Comparison of ENCODE assay signal across 29 mouse cellular contexts in genomic region chr6:116856917-116857491, GRCm38 (mm10).
DNase-seq lines count a peak whose midpoint lies in the region; ATAC-seq lines count a peak whose summit lies in the region.
"Had no signal": no experiment of that assay in that cellular context is flagged by ENCODE, and none has a peak within 500 bp of the region (broad histone marks: within the 10 kb centered on the region; RNA-seq: fewer than 3 reads in every experiment).

No protein-coding gene starts in this region.

- no peaks in the 10 kb centered on the region for H3K36me3 ChIP-seq in limb, embryonic 12.5 days
- no peaks in the 10 kb centered on the region for H3K36me3 ChIP-seq in limb, embryonic 10.5 days
- no peaks in the 10 kb centered on the region for H3K36me3 ChIP-seq in embryonic facial prominence, embryonic 13.5 days
- H3K36me3 ChIP-seq in limb, embryonic 15.5 days = no peaks in the 10 kb centered on the region
- no peaks in the 10 kb centered on the region for H3K36me3 ChIP-seq in kidney, embryonic 15.5 days
- H3K36me3 ChIP-seq: forebrain, embryonic 12.5 days; G1E; heart, embryonic 12.5 days; heart, embryonic 15.5 days; hindbrain, embryonic 10.5 days; hindbrain, embryonic 13.5 days had no signal

- H3K27ac ChIP-seq in limb, embryonic 12.5 days = peak overlapping the region; percentile 69
- H3K27ac ChIP-seq in limb, embryonic 10.5 days = no peak overlapping the region
- H3K27ac ChIP-seq in embryonic facial prominence, embryonic 13.5 days = peak overlapping the region; percentile 55; the same call in 1 of the 2 replicates
- peak overlapping the region; percentile 54 for H3K27ac ChIP-seq in limb, embryonic 15.5 days
- H3K27ac ChIP-seq in kidney, embryonic 15.5 days = no peak overlapping the region
- H3K27ac ChIP-seq: forebrain, embryonic 12.5 days; gastrocnemius, adult 2 months; heart, embryonic 15.5 days; hindbrain, embryonic 10.5 days; hindbrain, embryonic 13.5 days had no signal

- no peak overlapping the region for H3K4me3 ChIP-seq in limb, embryonic 12.5 days (replicated peaks)
- H3K4me3 ChIP-seq in limb, embryonic 10.5 days = no peak overlapping the region
- no peak overlapping the region for H3K4me3 ChIP-seq in embryonic facial prominence, embryonic 13.5 days
- H3K4me3 ChIP-seq in limb, embryonic 15.5 days = no peak overlapping the region
- no peak overlapping the region for H3K4me3 ChIP-seq in kidney, embryonic 15.5 days (replicated peaks)
- H3K4me3 ChIP-seq: erythroblast, embryonic 14.5 days; forebrain, embryonic 12.5 days; gastrocnemius, adult 2 months; heart, embryonic 12.5 days; heart, embryonic 15.5 days; hindbrain, embryonic 10.5 days; hindbrain, embryonic 13.5 days had no signal

- H3K4me1 ChIP-seq in limb, embryonic 12.5 days (replicated peaks) = peaks cover 16% of the 10 kb centered on the region
- H3K4me1 ChIP-seq in limb, embryonic 10.5 days = peaks cover 6% of the 10 kb centered on the region; the same call in 1 of the 2 replicates
- H3K4me1 ChIP-seq in embryonic facial prominence, embryonic 13.5 days = peaks cover 14% of the 10 kb centered on the region; the same call in 1 of the 2 replicates
- peaks cover 15% of the 10 kb centered on the region for H3K4me1 ChIP-seq in limb, embryonic 15.5 days
- H3K4me1 ChIP-seq in kidney, embryonic 15.5 days = no peaks in the 10 kb centered on the region
- H3K4me1 ChIP-seq: forebrain, embryonic 12.5 days; heart, embryonic 12.5 days; heart, embryonic 15.5 days; hindbrain, embryonic 10.5 days; hindbrain, embryonic 13.5 days had no signal

- H3K27me3 ChIP-seq in limb, embryonic 12.5 days = 0 out of 2 replicates have a peak, but pooled peaks cover 7% of the 10 kb centered on the region
- H3K27me3 ChIP-seq in limb, embryonic 10.5 days (ENCODE audit: low read depth, poor library complexity, severe bottlenecking) = no peaks in the 10 kb centered on the region
- no peaks in the 10 kb centered on the region for H3K27me3 ChIP-seq in embryonic facial prominence, embryonic 13.5 days
- no peaks in the 10 kb centered on the region; the same call in 1 of the 2 replicates for H3K27me3 ChIP-seq in limb, embryonic 15.5 days
- H3K27me3 ChIP-seq in kidney, embryonic 15.5 days = no peaks in the 10 kb centered on the region
- H3K27me3 ChIP-seq: CH12.LX; forebrain, embryonic 12.5 days; heart, embryonic 12.5 days; heart, embryonic 15.5 days; hindbrain, embryonic 13.5 days; Patski had no signal

- no peak overlapping the region for H3K4me2 ChIP-seq in limb, embryonic 12.5 days
- no peak overlapping the region for H3K4me2 ChIP-seq in embryonic facial prominence, embryonic 13.5 days
- H3K4me2 ChIP-seq in limb, embryonic 15.5 days = no peak overlapping the region
- no peak overlapping the region for H3K4me2 ChIP-seq in kidney, embryonic 15.5 days
- H3K4me2 ChIP-seq: forebrain, embryonic 12.5 days; heart, embryonic 12.5 days; heart, embryonic 15.5 days; hindbrain, embryonic 13.5 days had no signal

- H3K9ac ChIP-seq in limb, embryonic 12.5 days (replicated peaks) = no peak overlapping the region
- H3K9ac ChIP-seq in embryonic facial prominence, embryonic 13.5 days = no peak overlapping the region
- H3K9ac ChIP-seq in limb, embryonic 15.5 days = no peak overlapping the region
- no peak overlapping the region for H3K9ac ChIP-seq in kidney, embryonic 15.5 days
- H3K9ac ChIP-seq: forebrain, embryonic 12.5 days; heart, embryonic 12.5 days; heart, embryonic 15.5 days; hindbrain, embryonic 13.5 days had no signal

- DNase-seq in limb, embryonic 10.5 days (ENCODE audit: low spot score) = no peak
- DNase-seq in forelimb bud, embryonic 11.5 days (ENCODE audit: low read depth, low spot score) = peak; percentile 2
- DNase-seq: adrenal gland, postnatal 14 days; B cell, adult 2 months; cerebellum, adult 11 months; cerebellum, adult 2 months; cerebellum, adult 9-11 months; cerebellum, postnatal 25 days; gastrocnemius, adult 2 months; gastrocnemius, postnatal 14 days; heart, adult 18-20 months; heart, postnatal 10 days; heart, postnatal 36 days had no signal

- peak; percentile 31; the same call in 1 of the 2 replicates for ATAC-seq in limb, embryonic 12.5 days (ENCODE audit: insufficient number of reproducible peaks, insufficient read depth, low FRiP score, low TSS enrichment, low read depth)
- no peak for ATAC-seq in embryonic facial prominence, embryonic 13.5 days (ENCODE audit: insufficient number of reproducible peaks, insufficient read depth, low FRiP score, low TSS enrichment, low read depth)
- ATAC-seq in limb, embryonic 15.5 days (ENCODE audit: insufficient number of reproducible peaks, low FRiP score, low TSS enrichment, low read depth) = no peak
- no peak for ATAC-seq in granulocyte monocyte progenitor cell, adult 5-6 weeks (replicated peaks; ENCODE audit: poor library complexity, severe bottlenecking)
- ATAC-seq in kidney, embryonic 15.5 days (replicated peaks; ENCODE audit: low FRiP score) = no peak
- ATAC-seq: forebrain, embryonic 16.5 days; hindbrain, embryonic 16.5 days; Patski had no signal

- 50% methylated on average over 1 of the region's 1 CpGs for WGBS in limb, embryonic 12.5 days
- 91% methylated on average over 1 of the region's 1 CpGs for WGBS in limb, embryonic 10.5 days
- 52% methylated on average over 1 of the region's 1 CpGs for WGBS in embryonic facial prominence, embryonic 13.5 days
- WGBS in limb, embryonic 15.5 days = 27% methylated on average over 1 of the region's 1 CpGs
- WGBS in kidney, embryonic 15.5 days = 93% methylated on average over 1 of the region's 1 CpGs

- no peaks in the 10 kb centered on the region for H3K9me3 ChIP-seq in limb, embryonic 12.5 days
- no peaks in the 10 kb centered on the region for H3K9me3 ChIP-seq in limb, embryonic 10.5 days (replicated peaks)
- H3K9me3 ChIP-seq in embryonic facial prominence, embryonic 13.5 days = no peaks in the 10 kb centered on the region
- H3K9me3 ChIP-seq in limb, embryonic 15.5 days = no peaks in the 10 kb centered on the region
- H3K9me3 ChIP-seq in kidney, embryonic 15.5 days (replicated peaks) = no peaks in the 10 kb centered on the region
- H3K9me3 ChIP-seq: forebrain, embryonic 12.5 days; heart, embryonic 12.5 days; heart, embryonic 15.5 days; hindbrain, embryonic 10.5 days; hindbrain, embryonic 13.5 days had no signal

Comparison
In these comparisons a context has a peak if more than half of its experiments do, and no peak if none do; other contexts are left out.
1. H3K27ac ChIP-seq: peak in limb, embryonic 12.5 days (single experiment), embryonic facial prominence, embryonic 13.5 days (single experiment) and limb, embryonic 15.5 days (single experiment); none in limb, embryonic 10.5 days (single experiment) and kidney, embryonic 15.5 days (single experiment).